Mouse (Mus musculus): Measurements from ENCODE around the gene Zcchc24. TPM values are rescaled to one million over a fixed set of nuclear protein-coding genes. Genes with fewer than 3 reads are reported as not detected.

Gene Zcchc24
- polyA plus RNA-seq, 2 experiments: 45.1 to 52.7 TPM

DNA sequence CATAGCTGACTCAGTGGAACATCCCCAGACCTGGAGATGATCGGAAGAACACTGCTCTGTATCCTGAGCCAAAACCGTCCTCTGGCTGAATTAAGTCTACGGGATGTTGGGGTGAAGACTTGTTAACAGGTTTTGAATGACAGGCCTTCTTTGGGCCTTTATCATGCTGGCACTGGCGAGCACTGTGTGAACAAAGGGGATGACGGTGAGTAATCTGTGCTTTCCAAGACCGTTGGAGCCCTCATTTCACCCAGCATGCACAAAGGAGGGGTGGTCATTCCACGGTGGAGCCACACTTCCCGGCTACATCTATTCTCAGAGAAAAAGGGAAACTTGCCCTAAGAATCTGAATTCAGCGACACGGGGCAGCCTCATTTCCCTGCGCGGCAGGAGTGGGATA, 3.7 kb downstream of the Zcchc24 start:
- Histone ChIP-seq H3K9me3 (ENCODE audit: control insufficient read depth, low read length) (no peaks in the 10 kb centered on the region), H3K27me3 (ENCODE audit: control insufficient read depth, insufficient read depth, low read length) (no peaks in the 10 kb centered on the region), H3K36me3 (ENCODE audit: control insufficient read depth, insufficient read depth, low read length) (peaks cover 24% of the 10 kb centered on the region), H3K27ac (replicated peaks; ENCODE audit: low read depth, low read length) (peak overlapping the region; percentile 70; the same call in 1 of the 2 replicates), H3K4me1 (ENCODE audit: control insufficient read depth, insufficient read depth, low read length) (peaks cover 50% of the 10 kb centered on the region), H3K9ac (ENCODE audit: low read depth, low read length, severe bottlenecking) (0 out of 2 replicates have a peak overlapping the region, but pooled peaks have one; percentile 8), H3K4me2 (replicated peaks; ENCODE audit: low read depth, low read length, severe bottlenecking) (peak overlapping the region; percentile 80), H3K4me3 (replicated peaks; ENCODE audit: low read length) (peak overlapping the region; percentile 82)
- ATAC-seq (ENCODE audit: low FRiP score, low read depth): no peak
- whole genome bisulfite sequencing: 61% methylated on average over 12 of the region's 12 CpGs
- TF ChIP-seq POLR2A (IDR thresholded peaks at IDR 0.05; ENCODE audit: borderline replicate concordance, extremely low read depth, insufficient read depth, insufficient read length): no peak
- DNase-seq (ENCODE audit: low spot score): no peak

DNA sequence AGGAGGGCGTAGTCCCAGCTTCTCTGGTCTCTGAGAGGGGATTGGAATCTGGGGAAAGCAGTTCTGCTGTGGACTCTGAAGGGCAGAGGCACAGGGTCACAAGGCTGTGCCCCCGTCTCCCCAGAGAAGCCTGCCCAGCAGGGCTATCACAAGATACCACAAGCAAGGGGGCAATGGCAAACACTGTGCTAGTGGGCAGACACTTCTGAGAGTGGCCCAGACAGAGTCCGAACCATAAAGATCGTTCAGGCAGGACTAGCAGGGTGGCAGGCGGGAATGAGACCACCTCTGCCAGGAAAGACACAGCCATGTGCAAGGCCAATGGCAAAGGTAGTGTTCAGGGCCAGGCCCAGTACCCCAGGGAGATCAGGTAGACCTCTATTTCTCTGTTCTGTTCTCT, 7.7 kb downstream of the Zcchc24 start:
- WGBS: 92% methylated on average over 5 of the region's 5 CpGs
- Histone ChIP-seq H3K4me2 (replicated peaks; ENCODE audit: low read depth, low read length, severe bottlenecking) (no peak overlapping the region), H3K4me3 (replicated peaks; ENCODE audit: low read length) (no peak overlapping the region), H3K9ac (ENCODE audit: low read depth, low read length, severe bottlenecking) (no peak overlapping the region), H3K27me3 (ENCODE audit: control insufficient read depth, insufficient read depth, low read length) (no peaks in the 10 kb centered on the region), H3K36me3 (ENCODE audit: control insufficient read depth, insufficient read depth, low read length) (peaks cover 31% of the 10 kb centered on the region), H3K27ac (replicated peaks; ENCODE audit: low read depth, low read length) (no peak overlapping the region), H3K9me3 (ENCODE audit: control insufficient read depth, low read length) (no peaks in the 10 kb centered on the region), H3K4me1 (ENCODE audit: control insufficient read depth, insufficient read depth, low read length) (peaks cover 62% of the 10 kb centered on the region)
- ATAC-seq (ENCODE audit: low FRiP score, low read depth) (no peak), DNase-seq (ENCODE audit: low spot score) (no peak)
- no peak for TF ChIP-seq POLR2A (IDR thresholded peaks at IDR 0.05; ENCODE audit: borderline replicate concordance, extremely low read depth, insufficient read depth, insufficient read length)

DNA sequence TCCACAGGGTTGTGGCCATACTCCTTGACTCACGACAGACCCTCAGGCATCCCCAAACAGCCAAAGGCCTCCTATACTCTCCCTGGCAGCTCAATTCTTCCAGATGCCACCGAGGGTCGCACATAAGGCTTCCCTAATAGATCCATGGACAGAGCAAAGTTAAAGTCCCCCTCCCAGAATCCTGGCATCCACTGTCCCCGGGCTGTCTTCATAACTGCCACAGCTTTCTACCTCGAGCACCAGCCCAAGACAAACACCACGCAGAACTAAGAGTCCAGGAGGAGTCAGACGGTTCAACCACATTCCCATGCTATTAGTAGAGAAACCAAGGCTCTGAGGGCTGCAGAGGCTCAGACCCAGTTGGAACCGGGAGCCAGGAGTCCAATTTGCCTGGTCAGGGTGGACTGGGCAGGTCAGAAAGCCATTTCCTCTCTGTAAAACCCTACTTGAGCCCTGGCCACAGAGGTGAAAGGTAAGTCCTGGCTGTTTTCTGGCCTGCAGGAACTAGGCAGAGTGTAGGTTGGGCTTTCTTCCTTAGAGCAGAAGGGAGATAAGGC, 8.8 kb downstream of the Zcchc24 start:
- 40% methylated on average over 8 of the region's 8 CpGs for WGBS
- Histone ChIP-seq H3K9me3 (ENCODE audit: control insufficient read depth, low read length) (no peaks in the 10 kb centered on the region), H3K9ac (ENCODE audit: low read depth, low read length, severe bottlenecking) (no peak overlapping the region), H3K4me3 (replicated peaks; ENCODE audit: low read length) (no peak overlapping the region), H3K27ac (replicated peaks; ENCODE audit: low read depth, low read length) (peak overlapping the region; percentile 49; the same call in 1 of the 2 replicates), H3K36me3 (ENCODE audit: control insufficient read depth, insufficient read depth, low read length) (peaks cover 41% of the 10 kb centered on the region), H3K27me3 (ENCODE audit: control insufficient read depth, insufficient read depth, low read length) (no peaks in the 10 kb centered on the region), H3K4me2 (replicated peaks; ENCODE audit: low read depth, low read length, severe bottlenecking) (peak overlapping the region; percentile 5; the same call in 1 of the 2 replicates), H3K4me1 (ENCODE audit: control insufficient read depth, insufficient read depth, low read length) (peaks cover 62% of the 10 kb centered on the region)
- DNase-seq (ENCODE audit: low spot score): no peak
- no peak for TF ChIP-seq POLR2A (IDR thresholded peaks at IDR 0.05; ENCODE audit: borderline replicate concordance, extremely low read depth, insufficient read depth, insufficient read length)
- ATAC-seq (ENCODE audit: low FRiP score, low read depth): no peak

DNA sequence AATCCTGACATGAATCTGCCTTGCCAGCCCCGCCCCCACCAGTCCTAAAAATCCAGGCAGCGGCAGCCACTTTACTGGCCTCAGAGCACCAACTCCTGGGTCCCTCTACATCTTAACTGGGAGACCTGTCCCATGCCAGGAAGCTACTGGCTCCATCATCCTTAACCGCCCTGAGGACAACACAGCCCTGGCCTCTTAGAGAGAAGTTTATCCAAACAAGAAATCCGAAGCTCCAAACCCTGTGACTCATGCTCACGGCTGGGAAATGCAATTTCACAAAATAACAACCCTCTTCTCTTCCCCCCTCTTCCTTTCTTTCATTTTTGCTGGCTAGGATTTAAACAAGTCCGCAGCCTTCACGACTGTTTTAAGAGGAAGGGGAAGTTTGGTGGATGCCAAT, 9.3 kb downstream of the Zcchc24 start:
- ATAC-seq (ENCODE audit: low FRiP score, low read depth) (no peak), DNase-seq (ENCODE audit: low spot score) (no peak)
- TF ChIP-seq POLR2A (IDR thresholded peaks at IDR 0.05; ENCODE audit: borderline replicate concordance, extremely low read depth, insufficient read depth, insufficient read length): no peak
- H3K4me3 ChIP-seq (replicated peaks; ENCODE audit: low read length): no peak overlapping the region
- peaks cover 63% of the 10 kb centered on the region for H3K4me1 ChIP-seq (ENCODE audit: control insufficient read depth, insufficient read depth, low read length)
- H3K27ac ChIP-seq (replicated peaks; ENCODE audit: low read depth, low read length): 0 out of 2 replicates have a peak overlapping the region, but pooled peaks have one; percentile 49
- WGBS: 25% methylated on average over 7 of the region's 7 CpGs
- H3K4me2 ChIP-seq (replicated peaks; ENCODE audit: low read depth, low read length, severe bottlenecking): 0 out of 2 replicates have a peak overlapping the region, but pooled peaks have one; percentile 5
- H3K27me3 ChIP-seq (ENCODE audit: control insufficient read depth, insufficient read depth, low read length): no peaks in the 10 kb centered on the region
- no peak overlapping the region for H3K9ac ChIP-seq (ENCODE audit: low read depth, low read length, severe bottlenecking)
- no peaks in the 10 kb centered on the region for H3K9me3 ChIP-seq (ENCODE audit: control insufficient read depth, low read length)
- peaks cover 40% of the 10 kb centered on the region for H3K36me3 ChIP-seq (ENCODE audit: control insufficient read depth, insufficient read depth, low read length)

DNA sequence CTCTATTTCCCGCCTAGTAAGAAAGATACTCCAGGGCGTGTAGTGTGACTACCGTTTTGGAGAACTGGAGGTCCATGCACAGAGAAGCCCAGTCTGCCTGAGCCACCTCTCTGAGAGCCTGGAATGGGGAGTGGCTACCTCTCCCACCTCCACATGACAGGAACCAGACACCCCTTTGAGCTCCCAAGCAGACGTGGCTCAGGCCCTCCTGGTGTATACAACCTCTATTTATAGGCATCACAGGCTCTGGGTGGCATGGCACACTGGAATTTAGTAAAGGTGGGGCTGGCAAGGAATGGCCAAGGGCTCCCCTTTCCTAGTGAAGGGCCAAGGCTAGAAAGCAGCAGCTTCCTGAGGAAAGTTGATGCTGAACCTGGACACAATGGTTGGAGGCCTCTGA, 10.9 kb downstream of the Zcchc24 start:
- Histone ChIP-seq H3K4me1 (ENCODE audit: control insufficient read depth, insufficient read depth, low read length) (peaks cover 67% of the 10 kb centered on the region), H3K9ac (ENCODE audit: low read depth, low read length, severe bottlenecking) (no peak overlapping the region), H3K36me3 (ENCODE audit: control insufficient read depth, insufficient read depth, low read length) (peaks cover 38% of the 10 kb centered on the region), H3K27me3 (ENCODE audit: control insufficient read depth, insufficient read depth, low read length) (no peaks in the 10 kb centered on the region), H3K4me3 (replicated peaks; ENCODE audit: low read length) (no peak overlapping the region), H3K9me3 (ENCODE audit: control insufficient read depth, low read length) (no peaks in the 10 kb centered on the region), H3K27ac (replicated peaks; ENCODE audit: low read depth, low read length) (0 out of 2 replicates have a peak overlapping the region, but pooled peaks have one; percentile 29), H3K4me2 (replicated peaks; ENCODE audit: low read depth, low read length, severe bottlenecking) (no peak overlapping the region)
- 56% methylated on average over 4 of the region's 4 CpGs for WGBS
- ATAC-seq (ENCODE audit: low FRiP score, low read depth) (no peak), DNase-seq (ENCODE audit: low spot score) (no peak)
- no peak for TF ChIP-seq POLR2A (IDR thresholded peaks at IDR 0.05; ENCODE audit: borderline replicate concordance, extremely low read depth, insufficient read depth, insufficient read length)

Data from limb, embryonic 14.5 days (tissue).